Mouse (Mus musculus): ENCODE measurements at regions not wholly inside any gene's neighbourhood (a gene's known extent, or its start where the extent isn't known, plus 50 kb on each side); places are given as distances from the start of the nearest gene placed in this dataset.

GRCm38 (mm10) chr3:8739299-8739698 is 870.6 kb downstream of the Zfp704 start:
- no peak for TF ChIP-seq CTCF (IDR thresholded peaks at IDR 0.05; ENCODE audit: low read depth, low read length)
- no peak for TF ChIP-seq POLR2A (IDR thresholded peaks at IDR 0.05; ENCODE audit: borderline replicate concordance, low read depth, low read length)

Measured in bone marrow macrophage, adult 2 months (primary cell).